Mouse (Mus musculus) heart, embryonic 12.5 days (tissue): ENCODE data around the gene Mrtfa. TPM values are rescaled to one million over a fixed set of nuclear protein-coding genes. Genes with fewer than 3 reads are reported as not detected.

Experiments
- ATAC-seq: fragments of 200-750 bp; cut with Nextera tagmentation; 2 replicates; pipeline ENCODE4 v1.8.0; 2017; ENCODE audit warnings: moderate TSS enrichment, moderate library complexity; ENCODE audit not compliant: insufficient number of reproducible peaks, low FRiP score
- H3K27ac ChIP-seq: fragments of 300-500 bp; sonication (generic); 2 replicates; pipeline ENCODE4 v1.5.1; 2016; ENCODE audit warnings: mild to moderate bottlenecking, moderate library complexity; ENCODE audit not compliant: poor library complexity, severe bottlenecking
- H3K27me3 ChIP-seq: fragments of 300-500 bp; sonication (generic); replicated peaks from 2 replicates; pipeline ENCODE4 v1.6.1; 2016; ENCODE audit warnings: mild to moderate bottlenecking, moderate library complexity
- H3K36me3 ChIP-seq: fragments of 300-500 bp; sonication (generic); 2 replicates; pipeline ENCODE4 v1.6.1; 2016; ENCODE audit warnings: mild to moderate bottlenecking, moderate library complexity
- H3K4me1 ChIP-seq: fragments of 300-500 bp; sonication (generic); replicated peaks from 2 replicates; pipeline ENCODE4 v1.6.1; 2016; ENCODE audit warnings: mild to moderate bottlenecking
- H3K4me2 ChIP-seq: fragments of 300-500 bp; sonication (generic); 2 replicates; pipeline ENCODE4 v1.6.1; 2016; ENCODE audit warnings: mild to moderate bottlenecking, moderate library complexity
- H3K4me3 ChIP-seq: fragments of 300-500 bp; sonication (generic); 2 replicates; pipeline ENCODE4 v1.5.1; 2016; ENCODE audit warnings: mild to moderate bottlenecking
- H3K9ac ChIP-seq: fragments of 300-500 bp; sonication (generic); 2 replicates; pipeline ENCODE4 v1.6.1; 2016; ENCODE audit warnings: mild to moderate bottlenecking, moderate library complexity
- H3K9me3 ChIP-seq: fragments of 300-500 bp; sonication (generic); replicated peaks from 2 replicates; pipeline ENCODE4 v1.6.1; 2016; ENCODE audit warnings: mild to moderate bottlenecking, moderate library complexity
- WGBS: fragments of 180-500 bp; shearing (Covaris S2); methylation state at CpG from one replicate; pipeline ENCODE4 v1.1.7; 2016; 5-methylcytosine and 5-hydroxymethylcytosine counted together
- polyA plus RNA-seq: library from polyadenylated mRNA; unstranded; fragments of >200 nt; fragmentation: Nextera tagmentation; extraction: Ambion mirVana; gene quantifications from 2 replicates; pipeline ENCODE4 v1.2.1, GENCODE M21; 2016

The Mrtfa gene
- 19.4 TPM in 2 replicates for polyA plus RNA-seq

DNA sequence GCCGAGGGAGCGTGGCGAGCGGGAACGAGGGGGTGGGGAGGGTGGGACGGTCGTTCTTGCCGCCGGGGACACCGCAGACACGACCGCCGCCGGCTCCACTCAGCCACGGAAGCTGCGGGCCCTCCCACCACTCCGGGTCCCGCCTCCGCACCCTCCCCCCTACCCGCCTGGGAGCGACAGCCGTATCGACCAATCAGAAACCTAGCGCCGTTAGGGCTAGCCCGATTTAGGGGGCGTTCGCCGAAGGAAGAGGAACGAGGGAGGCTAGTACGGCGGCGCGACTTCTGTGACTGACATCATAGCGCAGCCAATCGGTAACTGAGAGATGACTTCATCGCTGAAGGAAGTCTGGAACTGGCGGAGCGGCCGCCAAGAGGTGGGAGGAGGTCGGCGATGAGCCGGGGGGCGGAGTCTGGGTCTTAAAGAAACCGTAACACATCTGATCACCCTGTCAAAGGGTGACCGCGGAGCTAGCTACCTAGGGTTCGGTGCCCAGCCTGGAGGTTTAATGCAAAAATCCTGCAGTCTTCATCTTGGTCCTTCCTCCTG lies at the start of gene Mrtfa:
Gene Mrtfa, minus strand, starts transcription at position 128 of the 549 bp plus-strand sequence.
- Histone ChIP-seq H3K4me3 (peak within 1 kb of the TSS; percentile 93), H3K36me3 (peaks cover 6% of the 10 kb centered on the region; the same call in 1 of the 2 replicates), H3K4me1 (peaks cover 21% of the 10 kb centered on the region), H3K4me2 (peak within 1 kb of the TSS; percentile 89), H3K9me3 (no peaks in the 10 kb centered on the region), H3K27ac (peak within 1 kb of the TSS; percentile 13; the same call in 1 of the 2 replicates), H3K9ac (peak within 1 kb of the TSS; percentile 94), H3K27me3 (no peaks in the 10 kb centered on the region)
- under 1% methylated on average over 46 of the region's 48 CpGs for WGBS
- ATAC-seq = peak; percentile 99

- Histone ChIP-seq H3K27ac (no peak overlapping the region), H3K4me1 (peaks cover 15% of the 10 kb centered on the region), H3K9ac (no peak overlapping the region), H3K27me3 (peaks cover 49% of the 10 kb centered on the region), H3K4me2 (no peak overlapping the region), H3K4me3 (no peak overlapping the region), H3K36me3 (no peaks in the 10 kb centered on the region), H3K9me3 (peaks cover 6% of the 10 kb centered on the region; the same call in 1 of the 2 replicates)
- 73% methylated on average over 13 of the region's 13 CpGs for WGBS
- no peak for ATAC-seq
Observed at GRCm38 (mm10) chr15:81239794-81240343, 49.3 kb upstream of the Mrtfa start.

DNA sequence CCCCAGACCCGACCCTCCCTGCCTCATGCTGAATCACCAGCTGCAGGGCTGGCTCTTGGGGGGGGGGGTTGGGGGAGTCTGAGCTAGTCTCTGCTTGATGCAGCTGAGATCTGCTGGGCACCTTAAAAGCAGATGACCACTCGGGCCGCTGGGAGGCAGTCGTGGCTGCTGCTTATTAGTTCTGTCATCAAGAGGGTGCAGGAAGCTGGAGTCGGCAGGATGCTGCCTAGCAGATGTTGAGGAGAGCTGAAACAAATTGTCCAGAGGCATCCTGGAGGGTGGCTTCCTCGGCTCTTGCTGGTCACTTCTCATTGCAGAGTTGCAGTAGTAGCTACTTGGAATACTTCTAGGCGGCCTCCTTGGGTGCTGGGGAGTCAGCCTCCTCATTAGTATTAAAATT lies 48.7 kb upstream of the Mrtfa start:
- no peak for ATAC-seq
- Histone ChIP-seq H3K36me3 (no peaks in the 10 kb centered on the region), H3K9ac (no peak overlapping the region), H3K4me3 (no peak overlapping the region), H3K4me1 (peaks cover 19% of the 10 kb centered on the region), H3K4me2 (no peak overlapping the region), H3K27me3 (peaks cover 49% of the 10 kb centered on the region), H3K9me3 (peaks cover 2% of the 10 kb centered on the region; the same call in 1 of the 2 replicates), H3K27ac (no peak overlapping the region)
- WGBS = 16% methylated on average over 7 of the region's 7 CpGs

- Histone ChIP-seq H3K4me2 (no peak overlapping the region), H3K9ac (no peak overlapping the region), H3K36me3 (no peaks in the 10 kb centered on the region), H3K4me1 (peaks cover 19% of the 10 kb centered on the region), H3K27ac (no peak overlapping the region), H3K4me3 (no peak overlapping the region), H3K9me3 (no peaks in the 10 kb centered on the region), H3K27me3 (peaks cover 60% of the 10 kb centered on the region)
- no peak for ATAC-seq
- WGBS = 91% methylated on average over 18 of the region's 18 CpGs
Observed at GRCm38 (mm10) chr15:81237471-81237870, 46.9 kb upstream of the Mrtfa start.

DNA sequence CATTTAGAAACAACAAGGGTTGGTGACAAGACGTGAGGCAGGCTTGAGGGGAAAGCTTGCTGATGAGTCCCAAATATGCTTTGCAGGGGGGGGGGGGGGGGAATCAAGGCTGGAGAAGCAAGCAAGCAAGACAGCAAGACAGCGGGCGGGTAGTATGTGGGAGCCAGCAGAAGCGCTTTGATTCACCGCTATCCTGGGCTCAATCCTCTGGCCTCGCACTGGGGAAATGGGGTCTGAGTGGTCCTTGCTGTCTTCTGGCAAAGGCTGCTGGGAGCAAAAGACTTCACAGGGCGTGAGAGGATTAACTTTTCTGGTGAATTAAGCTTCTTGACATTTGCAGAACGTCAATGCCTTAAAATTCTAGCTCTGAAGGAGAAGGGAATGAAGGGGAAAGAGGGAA lies 45.5 kb upstream of the Mrtfa start:
- peaks cover 62% of the 10 kb centered on the region for H3K27me3 ChIP-seq
- ATAC-seq = no peak
- 4% methylated on average over 8 of the region's 8 CpGs for WGBS
- H3K4me3 ChIP-seq = peak overlapping the region; percentile 41
- H3K9ac ChIP-seq = 0 out of 2 replicates have a peak overlapping the region, but pooled peaks have one; percentile 55
- no peak overlapping the region for H3K27ac ChIP-seq
- no peaks in the 10 kb centered on the region for H3K36me3 ChIP-seq
- no peaks in the 10 kb centered on the region for H3K9me3 ChIP-seq
- peak overlapping the region; percentile 72 for H3K4me2 ChIP-seq
- peaks cover 19% of the 10 kb centered on the region for H3K4me1 ChIP-seq

DNA sequence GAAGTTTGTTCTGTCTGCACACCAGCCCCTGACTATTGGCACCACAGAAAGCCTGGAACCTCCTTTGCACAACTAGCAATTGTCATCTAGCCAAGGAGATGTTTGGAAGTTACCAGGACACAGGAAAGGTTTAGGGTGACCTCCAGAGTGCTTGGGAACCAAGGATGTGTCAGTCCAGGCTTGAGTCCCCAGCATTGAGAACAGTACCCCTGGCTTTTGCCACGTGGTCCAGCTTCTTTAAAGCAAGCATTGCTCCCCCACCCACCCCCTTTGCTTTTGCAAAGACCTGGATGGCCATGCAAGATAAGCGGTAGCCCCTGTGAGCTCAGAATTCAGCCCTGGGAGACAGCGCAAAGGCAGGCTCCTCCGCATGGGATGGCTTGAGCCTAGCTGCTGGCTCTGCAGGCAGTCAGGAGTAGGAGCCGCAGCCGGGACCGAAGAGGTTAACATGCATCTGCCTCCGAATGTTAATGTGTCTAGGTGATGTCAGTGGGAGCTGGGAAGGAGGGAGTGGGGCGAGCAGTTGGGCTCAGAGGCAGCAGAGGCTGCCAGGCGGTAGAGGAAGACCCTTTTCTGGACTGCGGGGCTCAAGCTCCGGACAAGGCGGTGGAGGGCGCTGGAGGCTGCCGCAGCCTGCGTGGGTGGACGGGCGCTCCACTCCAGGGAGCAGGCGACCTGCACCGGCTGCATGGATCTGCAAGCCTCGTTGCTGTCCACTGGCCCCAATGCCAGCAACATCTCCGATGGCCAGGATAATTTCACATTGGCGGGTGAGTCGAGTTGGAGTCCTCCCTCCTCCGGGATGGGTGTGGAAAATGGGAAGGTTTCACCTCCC lies 44.7 kb upstream of the Mrtfa start, which contains the start of gene Mchr1:
Gene Mchr1, plus strand, starts transcription at position 414 of the 835 bp plus-strand sequence.
- under 1% methylated on average over 25 of the region's 25 CpGs for WGBS
- peak; percentile 51; the same call in 1 of the 2 replicates for ATAC-seq
- H3K9ac ChIP-seq = peak within 1 kb of the TSS; percentile 55; the same call in 1 of the 2 replicates
- peaks cover 19% of the 10 kb centered on the region for H3K4me1 ChIP-seq
- peak within 1 kb of the TSS; percentile 72 for H3K4me2 ChIP-seq
- H3K4me3 ChIP-seq = peak within 1 kb of the TSS; percentile 41
- H3K9me3 ChIP-seq = no peaks in the 10 kb centered on the region
- H3K27me3 ChIP-seq = peaks cover 58% of the 10 kb centered on the region
- H3K36me3 ChIP-seq = no peaks in the 10 kb centered on the region
- H3K27ac ChIP-seq = no peak within 1 kb of the TSS

DNA sequence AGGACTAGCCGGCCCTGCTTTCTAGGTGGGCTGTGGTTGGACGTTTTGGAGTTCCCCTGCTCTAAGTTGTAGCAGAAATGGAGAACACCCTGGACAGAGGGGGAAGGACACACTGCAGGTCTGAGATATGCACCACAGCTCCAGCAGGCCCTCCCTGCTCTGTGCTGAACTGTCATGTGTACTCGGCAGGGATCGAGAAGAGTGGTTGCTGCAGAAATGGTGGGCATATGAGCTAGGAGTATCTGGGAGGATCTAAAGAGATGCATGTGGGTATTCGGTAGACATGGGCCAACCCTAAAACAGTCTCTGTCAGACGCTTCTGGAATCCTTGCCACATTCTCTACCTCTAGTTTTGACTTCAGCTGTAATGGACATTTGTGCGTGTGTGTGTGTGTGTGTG lies 40.8 kb upstream of the Mrtfa start:
- 68% methylated on average over 7 of the region's 7 CpGs for WGBS
- H3K27ac ChIP-seq = no peak overlapping the region

GRCm38 (mm10) chr15:81229791-81230190 lies 39.2 kb upstream of the Mrtfa start:
- Histone ChIP-seq H3K27ac (no peak overlapping the region), H3K4me2 (no peak overlapping the region), H3K9me3 (no peaks in the 10 kb centered on the region), H3K4me3 (no peak overlapping the region), H3K36me3 (no peaks in the 10 kb centered on the region), H3K9ac (no peak overlapping the region), H3K4me1 (peaks cover 3% of the 10 kb centered on the region), H3K27me3 (peaks cover 16% of the 10 kb centered on the region; the same call in 1 of the 2 replicates)
- 56% methylated on average over 3 of the region's 3 CpGs for WGBS
- no peak for ATAC-seq

More for the DNA sequence above, 40.8 kb upstream of the Mrtfa start:
- no peak overlapping the region for H3K9ac ChIP-seq
- H3K36me3 ChIP-seq = no peaks in the 10 kb centered on the region
- peaks cover 18% of the 10 kb centered on the region for H3K4me1 ChIP-seq
- peaks cover 28% of the 10 kb centered on the region for H3K27me3 ChIP-seq
- ATAC-seq = no peak
- no peak overlapping the region for H3K4me2 ChIP-seq
- no peak overlapping the region for H3K4me3 ChIP-seq
- no peaks in the 10 kb centered on the region for H3K9me3 ChIP-seq

- Histone ChIP-seq H3K27ac (no peak overlapping the region), H3K9me3 (no peaks in the 10 kb centered on the region), H3K9ac (no peak overlapping the region), H3K4me3 (no peak overlapping the region), H3K27me3 (peaks cover 6% of the 10 kb centered on the region; the same call in 1 of the 2 replicates), H3K4me2 (no peak overlapping the region), H3K36me3 (no peaks in the 10 kb centered on the region), H3K4me1 (no peaks in the 10 kb centered on the region)
- 78% methylated on average over 3 of the region's 3 CpGs for WGBS
- no peak for ATAC-seq
Observed at GRCm38 (mm10) chr15:81228258-81228657, 37.7 kb upstream of the Mrtfa start.

GRCm38 (mm10) chr15:81227275-81227674 lies 36.7 kb upstream of the Mrtfa start:
- WGBS = 84% methylated on average over 3 of the region's 3 CpGs

GRCm38 (mm10) chr15:81226796-81227195 lies 36.2 kb upstream of the Mrtfa start:
- no peak for ATAC-seq
- Histone ChIP-seq H3K4me3 (no peak overlapping the region), H3K4me2 (no peak overlapping the region), H3K9me3 (no peaks in the 10 kb centered on the region), H3K4me1 (no peaks in the 10 kb centered on the region), H3K27ac (no peak overlapping the region), H3K27me3 (no peaks in the 10 kb centered on the region), H3K9ac (no peak overlapping the region), H3K36me3 (no peaks in the 10 kb centered on the region)
- 67% methylated on average over 4 of the region's 4 CpGs for WGBS

More at GRCm38 (mm10) chr15:81227275-81227674, 36.7 kb upstream of the Mrtfa start:
- no peak overlapping the region for H3K4me3 ChIP-seq
- H3K27ac ChIP-seq = no peak overlapping the region
- H3K4me1 ChIP-seq = no peaks in the 10 kb centered on the region
- no peak for ATAC-seq
- no peaks in the 10 kb centered on the region for H3K9me3 ChIP-seq
- H3K27me3 ChIP-seq = peaks cover 2% of the 10 kb centered on the region; the same call in 1 of the 2 replicates
- H3K9ac ChIP-seq = no peak overlapping the region
- no peak overlapping the region for H3K4me2 ChIP-seq
- no peaks in the 10 kb centered on the region for H3K36me3 ChIP-seq
